Mouse (Mus musculus) embryonic facial prominence, embryonic 14.5 days (tissue): ENCODE measurements around the gene Sav1. TPM values are rescaled to one million over a fixed set of nuclear protein-coding genes. Genes with fewer than 3 reads are reported as not detected.

Source experiments
- polyA plus RNA-seq: library from polyadenylated mRNA; unstranded; fragments of >200 nt; fragmentation: Nextera tagmentation; extraction: Ambion mirVana; gene quantifications from 2 replicates; pipeline ENCODE4 v1.2.1, GENCODE M21; 2014

Sav1 gene
- polyA plus RNA-seq, 1 experiment from 2014 or later, result 12.0 TPM

Other genes with a start within 250 kb of the Sav1 start
- gene Cdkl1, start 195.7 kb downstream of the Sav1 start, polyA plus RNA-seq, result 1.9 and 2.9 TPM in 2 replicates
- 8.5 and 13.8 TPM in 2 replicates for gene Atl1, start 94.4 kb downstream of the Sav1 start, polyA plus RNA-seq
- gene Map4k5, start 93.8 kb downstream of the Sav1 start, polyA plus RNA-seq, result 45.2 and 48.9 TPM in 2 replicates
- gene Nin, start 126.7 kb upstream of the Sav1 start, polyA plus RNA-seq, result 17.0 and 19.2 TPM in 2 replicates
- gene Abhd12b, start 167.1 kb upstream of the Sav1 start, polyA plus RNA-seq, result 0.17 and 0.39 TPM in 2 replicates
- gene Pygl, start 244.5 kb upstream of the Sav1 start, polyA plus RNA-seq, result 22.2 and 23.4 TPM in 2 replicates